Mouse (Mus musculus): ENCODE data around the gene Hspg2. TPM values are rescaled to one million over a fixed set of nuclear protein-coding genes. Genes with fewer than 3 reads are reported as not detected.

Hspg2 gene
- polyA plus RNA-seq, 1 experiment = 108 TPM

GRCm38 (mm10) chr4:137469845-137470692 lies 1.5 kb downstream of the Hspg2 start:
- Histone ChIP-seq H3K27me3 (ENCODE audit: control insufficient read depth, insufficient read depth, insufficient read length) (no peaks in the 10 kb centered on the region), H3K36me3 (ENCODE audit: control insufficient read depth, insufficient read depth) (peaks cover 24% of the 10 kb centered on the region), H3K4me3 (ENCODE audit: insufficient read depth, poor library complexity, severe bottlenecking) (peak overlapping the region; percentile 93), H3K79me3 (ENCODE audit: low read depth) (peaks cover 57% of the 10 kb centered on the region), H3ac (ENCODE audit: control insufficient read depth, insufficient read length, low read depth) (peak overlapping the region; percentile 83), H3K79me2 (ENCODE audit: control insufficient read depth, insufficient read depth) (peaks cover 66% of the 10 kb centered on the region)
- TF ChIP-seq FOSL1 (IDR thresholded peaks at IDR 0.05; ENCODE audit: insufficient read depth, low read length, poor library complexity, severe bottlenecking) (no peak), MAX (IDR thresholded peaks at IDR 0.05) (no peak), USF1 (IDR thresholded peaks at IDR 0.05; ENCODE audit: low read depth) (no peak)

- H3K79me2 ChIP-seq (ENCODE audit: control insufficient read depth, insufficient read depth) = peaks cover 73% of the 10 kb centered on the region
- H3K4me3 ChIP-seq (ENCODE audit: insufficient read depth, poor library complexity, severe bottlenecking) = peak overlapping the region; percentile 93
- peaks cover 24% of the 10 kb centered on the region for H3K36me3 ChIP-seq (ENCODE audit: control insufficient read depth, insufficient read depth)
- H3ac ChIP-seq (ENCODE audit: control insufficient read depth, insufficient read length, low read depth) = peak overlapping the region; percentile 63
- H3K79me3 ChIP-seq (ENCODE audit: low read depth) = peaks cover 64% of the 10 kb centered on the region
- TF ChIP-seq CTCF (IDR thresholded peaks at IDR 0.05; ENCODE audit: control insufficient read depth, insufficient read depth, insufficient read length) = no peak
- no peak for TF ChIP-seq MYOG (IDR thresholded peaks at IDR 0.05; ENCODE audit: control insufficient read depth, extremely low read depth, insufficient read length)
- TF ChIP-seq MAX (IDR thresholded peaks at IDR 0.05) = no peak
- no peak for TF ChIP-seq FOSL1 (IDR thresholded peaks at IDR 0.05; ENCODE audit: insufficient read depth, low read length, poor library complexity, severe bottlenecking)
- TF ChIP-seq USF1 (IDR thresholded peaks at IDR 0.05; ENCODE audit: low read depth) = no peak
- TF ChIP-seq MYOD1 (IDR thresholded peaks at IDR 0.05; ENCODE audit: control insufficient read depth, insufficient read length, low read depth) = no peak
- no peak for TF ChIP-seq CEBPB (IDR thresholded peaks at IDR 0.05; ENCODE audit: low read depth)
- H3K27me3 ChIP-seq (ENCODE audit: control insufficient read depth, insufficient read depth, insufficient read length) = no peaks in the 10 kb centered on the region
Measured at GRCm38 (mm10) chr4:137470701-137471317, 2.2 kb downstream of the Hspg2 start.

GRCm38 (mm10) chr4:137471326-137471725 lies 2.8 kb downstream of the Hspg2 start:
- Histone ChIP-seq H3K27me3 (ENCODE audit: control insufficient read depth, insufficient read depth, insufficient read length) (no peaks in the 10 kb centered on the region), H3K79me3 (ENCODE audit: low read depth) (peaks cover 68% of the 10 kb centered on the region), H3ac (ENCODE audit: control insufficient read depth, insufficient read length, low read depth) (peak overlapping the region; percentile 34), H3K36me3 (ENCODE audit: control insufficient read depth, insufficient read depth) (peaks cover 24% of the 10 kb centered on the region), H3K79me2 (ENCODE audit: control insufficient read depth, insufficient read depth) (peaks cover 78% of the 10 kb centered on the region), H3K4me3 (ENCODE audit: insufficient read depth, poor library complexity, severe bottlenecking) (peak overlapping the region; percentile 93)
- TF ChIP-seq MAX (IDR thresholded peaks at IDR 0.05) = no peak

DNA sequence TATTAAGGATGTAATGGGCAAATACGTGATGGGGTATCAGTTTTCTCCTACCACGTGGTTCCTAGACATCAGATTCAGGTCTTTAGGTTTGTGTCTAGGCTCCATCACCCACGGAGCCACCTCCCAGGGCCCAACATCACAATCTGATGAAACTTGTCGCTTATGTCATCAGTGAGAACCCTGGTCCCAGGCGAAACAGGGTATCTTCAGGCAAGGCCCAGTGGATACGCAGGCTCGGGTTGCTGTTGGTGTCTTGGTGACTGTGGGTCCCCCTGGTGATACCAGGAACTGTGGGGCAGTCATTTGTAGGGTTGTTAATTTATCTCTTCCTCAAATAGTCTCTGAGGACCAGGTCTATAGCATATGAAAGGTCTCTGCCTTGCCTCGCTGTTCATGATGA lies 4.7 kb downstream of the Hspg2 start:
- Histone ChIP-seq H3ac (ENCODE audit: control insufficient read depth, insufficient read length, low read depth) (peak overlapping the region; percentile 46), H3K27me3 (ENCODE audit: control insufficient read depth, insufficient read depth, insufficient read length) (no peaks in the 10 kb centered on the region), H3K79me2 (ENCODE audit: control insufficient read depth, insufficient read depth) (peaks cover 98% of the 10 kb centered on the region), H3K4me3 (ENCODE audit: insufficient read depth, poor library complexity, severe bottlenecking) (peak overlapping the region; percentile 8), H3K36me3 (ENCODE audit: control insufficient read depth, insufficient read depth) (peaks cover 24% of the 10 kb centered on the region), H3K79me3 (ENCODE audit: low read depth) (peaks cover 79% of the 10 kb centered on the region)
- TF ChIP-seq USF1 (IDR thresholded peaks at IDR 0.05; ENCODE audit: low read depth) (peak; percentile 23), FOSL1 (IDR thresholded peaks at IDR 0.05; ENCODE audit: insufficient read depth, low read length, poor library complexity, severe bottlenecking) (no peak)

GRCm38 (mm10) chr4:137473701-137474388 lies 5.3 kb downstream of the Hspg2 start:
- peaks cover 30% of the 10 kb centered on the region for H3K36me3 ChIP-seq (ENCODE audit: control insufficient read depth, insufficient read depth)
- peak overlapping the region; percentile 8 for H3K4me3 ChIP-seq (ENCODE audit: insufficient read depth, poor library complexity, severe bottlenecking)
- peaks cover 100% of the 10 kb centered on the region for H3K79me2 ChIP-seq (ENCODE audit: control insufficient read depth, insufficient read depth)
- no peaks in the 10 kb centered on the region for H3K27me3 ChIP-seq (ENCODE audit: control insufficient read depth, insufficient read depth, insufficient read length)
- H3ac ChIP-seq (ENCODE audit: control insufficient read depth, insufficient read length, low read depth) = peak overlapping the region; percentile 70
- peaks cover 83% of the 10 kb centered on the region for H3K79me3 ChIP-seq (ENCODE audit: low read depth)
- peak; percentile 44 for TF ChIP-seq MAX (IDR thresholded peaks at IDR 0.05)
- no peak for TF ChIP-seq MYOG (IDR thresholded peaks at IDR 0.05; ENCODE audit: control insufficient read depth, extremely low read depth, insufficient read length)

- Histone ChIP-seq H3K4me3 (ENCODE audit: insufficient read depth, poor library complexity, severe bottlenecking) (no peak overlapping the region), H3ac (ENCODE audit: control insufficient read depth, insufficient read length, low read depth) (no peak overlapping the region), H3K79me3 (ENCODE audit: low read depth) (peaks cover 83% of the 10 kb centered on the region), H3K27me3 (ENCODE audit: control insufficient read depth, insufficient read depth, insufficient read length) (no peaks in the 10 kb centered on the region), H3K79me2 (ENCODE audit: control insufficient read depth, insufficient read depth) (peaks cover 100% of the 10 kb centered on the region), H3K36me3 (ENCODE audit: control insufficient read depth, insufficient read depth) (peaks cover 35% of the 10 kb centered on the region)
- TF ChIP-seq CEBPB (IDR thresholded peaks at IDR 0.05; ENCODE audit: low read depth) (no peak), USF1 (IDR thresholded peaks at IDR 0.05; ENCODE audit: low read depth) (no peak), FOSL1 (IDR thresholded peaks at IDR 0.05; ENCODE audit: insufficient read depth, low read length, poor library complexity, severe bottlenecking) (no peak), MYOD1 (IDR thresholded peaks at IDR 0.05; ENCODE audit: control insufficient read depth, insufficient read length, low read depth) (no peak), CTCF (IDR thresholded peaks at IDR 0.05; ENCODE audit: control insufficient read depth, insufficient read depth, insufficient read length) (no peak), MYOG (IDR thresholded peaks at IDR 0.05; ENCODE audit: control insufficient read depth, extremely low read depth, insufficient read length) (no peak), MAX (IDR thresholded peaks at IDR 0.05) (no peak)
Measured at GRCm38 (mm10) chr4:137474694-137475093, 6.1 kb downstream of the Hspg2 start.
